Mouse (Mus musculus) natural killer cell, adult 2 months (primary cell): ENCODE results near the gene A3galt2.

Experiments
- DNase-seq, 2 experiments: peaks; one replicate each; pipeline ENCODE4 v3.0.0; 2022; ENCODE audit warnings: low spot score in 2 of 2

A3galt2 gene

GRCm38 (mm10) chr4:128752031-128752757 is 3.0 kb upstream of the A3galt2 start:
- DNase-seq: no peak

- no peak for DNase-seq
These were observed 1.6 kb upstream of the A3galt2 start for GRCm38 (mm10) chr4:128753571-128753970.

GRCm38 (mm10) chr4:128755900-128756299 is 736 bp downstream of the A3galt2 start:
- no peak for DNase-seq

GRCm38 (mm10) chr4:128759214-128759613 is 4.0 kb downstream of the A3galt2 start:
- no peak for DNase-seq

- DNase-seq: no peak
These were observed 4.9 kb downstream of the A3galt2 start for GRCm38 (mm10) chr4:128760029-128760428.

GRCm38 (mm10) chr4:128766929-128767328 is 11.8 kb downstream of the A3galt2 start:
- DNase-seq: no peak

GRCm38 (mm10) chr4:128768120-128768519 is 13.0 kb downstream of the A3galt2 start:
- no peak for DNase-seq

GRCm38 (mm10) chr4:128769569-128770355 is 14.6 kb downstream of the A3galt2 start:
- DNase-seq: no peak

- no peak for DNase-seq
These were observed 15.5 kb downstream of the A3galt2 start for GRCm38 (mm10) chr4:128770698-128771097.

- no peak for DNase-seq
These were observed 18.7 kb downstream of the A3galt2 start for GRCm38 (mm10) chr4:128773820-128774219.

GRCm38 (mm10) chr4:128774467-128774866 is 19.3 kb downstream of the A3galt2 start:
- DNase-seq: peak; percentile 40 to 64

GRCm38 (mm10) chr4:128776568-128777289 is 21.6 kb downstream of the A3galt2 start:
- DNase-seq: peak; percentile 54 to 69

- no peak for DNase-seq
These were observed 22.4 kb downstream of the A3galt2 start for GRCm38 (mm10) chr4:128777593-128777992.

GRCm38 (mm10) chr4:128782037-128782436 is 26.9 kb downstream of the A3galt2 start:
- no peak for DNase-seq

- DNase-seq: no peak
These were observed 27.5 kb downstream of the A3galt2 start for GRCm38 (mm10) chr4:128782645-128783044.

- DNase-seq: no peak
These were observed 29.9 kb downstream of the A3galt2 start for GRCm38 (mm10) chr4:128784950-128785631.

- no peak for DNase-seq
These were observed 30.9 kb downstream of the A3galt2 start for GRCm38 (mm10) chr4:128785921-128786654.

- DNase-seq: no peak
These were observed 32.1 kb downstream of the A3galt2 start for GRCm38 (mm10) chr4:128787023-128787939.

GRCm38 (mm10) chr4:128788108-128788507 is 32.9 kb downstream of the A3galt2 start:
- no peak for DNase-seq

- no peak for DNase-seq
These were observed 34.5 kb downstream of the A3galt2 start for GRCm38 (mm10) chr4:128789646-128790045.
